Mouse (Mus musculus): ENCODE measurements around the gene Ninj2. TPM values are rescaled to one million over a fixed set of nuclear protein-coding genes. Genes with fewer than 3 reads are reported as not detected.

Gene Ninj2
- total and polyA plus RNA-seq, 3 experiments = 1.1 to 6.5 TPM; not detected in 1

DNA sequence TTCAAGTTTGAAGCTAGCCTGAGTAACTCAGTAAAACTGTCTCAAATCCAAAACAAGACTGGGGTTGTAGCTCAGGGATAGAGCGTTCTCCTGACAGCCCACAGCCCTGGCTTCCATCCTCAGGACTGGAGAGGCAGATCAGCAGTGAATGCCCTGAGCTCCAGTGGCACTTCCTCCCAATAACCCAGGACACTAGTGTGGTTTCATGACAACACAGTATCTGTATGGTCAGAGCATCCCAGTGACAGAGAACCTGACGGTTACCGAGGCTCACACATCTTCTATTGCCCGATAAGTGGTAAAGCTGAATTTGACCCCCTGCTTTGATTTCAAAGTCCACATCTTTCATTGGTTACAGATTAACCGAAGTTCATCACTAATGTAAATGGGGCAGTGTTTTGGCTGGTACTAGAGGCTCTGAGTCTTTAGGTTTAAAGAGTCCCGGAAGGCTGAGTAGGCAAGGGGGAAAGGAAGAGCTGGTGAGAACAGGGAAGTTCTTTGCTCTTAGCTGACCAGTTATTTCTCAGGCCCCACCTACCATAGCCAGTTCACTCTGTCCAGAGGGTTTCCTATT is 81.0 kb downstream of the Ninj2 start:
- H3K27me3 ChIP-seq (replicated peaks) = no peaks in the 10 kb centered on the region
- peaks cover 2 to 18% of the 10 kb centered on the region in 2 experiments; a peak in 3 of 4 replicates for H3K4me1 ChIP-seq (ENCODE audit: control insufficient read depth in 1 of 2, insufficient read depth in 2 of 2)
- H3K9me3 ChIP-seq (replicated peaks; ENCODE audit: low read length) = no peaks in the 10 kb centered on the region
- H3K9ac ChIP-seq (ENCODE audit: insufficient read depth, low read depth) = no peak overlapping the region
- dilution Hi-C loops (cut with MboI; ENCODE audit: extremely low pct_ligation_motif_present, extremely low pct_unique_long_range_greater_than_20kb, low sequenced_read_pairs) (no loop called here), in situ Hi-C loops (cut with MboI; ENCODE audit: low pct_ligation_motif_present, low pct_unique_long_range_greater_than_20kb, low sequenced_read_pairs) (no loop called here)
- no peak for TF ChIP-seq CHD2 (IDR thresholded peaks at IDR 0.05; ENCODE audit: low read length)
- TF ChIP-seq MAX (IDR thresholded peaks at IDR 0.05; ENCODE audit: low read length) = no peak
- no peak for TF ChIP-seq JUND (conservative IDR thresholded peaks at IDR 0.05; ENCODE audit: low read depth, low read length)
- no peak for TF ChIP-seq KAT2A (IDR thresholded peaks at IDR 0.05; ENCODE audit: insufficient replicate concordance, low read length)
- TF ChIP-seq NRF1 (IDR thresholded peaks at IDR 0.05; ENCODE audit: low read depth, low read length) = no peak
- TF ChIP-seq SIN3A (IDR thresholded peaks at IDR 0.05; ENCODE audit: low read length) = no peak
- TF ChIP-seq CHD1 (IDR thresholded peaks at IDR 0.05; ENCODE audit: low read depth, low read length) = no peak
- TF ChIP-seq TCF12 (IDR thresholded peaks at IDR 0.05; ENCODE audit: low read depth, low read length) = no peak
- TF ChIP-seq GABPA (IDR thresholded peaks at IDR 0.05; ENCODE audit: insufficient replicate concordance, low read depth, low read length) = no peak
- TF ChIP-seq USF1 (IDR thresholded peaks at IDR 0.05; ENCODE audit: low read depth, low read length) = no peak
- no peak for TF ChIP-seq UBTF (IDR thresholded peaks at IDR 0.05; ENCODE audit: low read depth, low read length)
- TF ChIP-seq CTCF (conservative IDR thresholded peaks at IDR 0.05 in 1 of 2, IDR thresholded peaks at IDR 0.05 in 1 of 2; ENCODE audit: low read depth in 2 of 2, low read length in 2 of 2) = no peak
- no peak for TF ChIP-seq TBP (conservative IDR thresholded peaks at IDR 0.05; ENCODE audit: low read depth, low read length)
- TF ChIP-seq POLR2AphosphoS2 (IDR thresholded peaks at IDR 0.05; ENCODE audit: low read depth, low read length) = no peak
- no peak for TF ChIP-seq USF2 (conservative IDR thresholded peaks at IDR 0.05; ENCODE audit: low read depth, low read length)
- no peaks in the 10 kb centered on the region for H3K36me3 ChIP-seq (replicated peaks in 1 of 2; ENCODE audit: control insufficient read depth in 1 of 2, insufficient read depth in 1 of 2, low read length in 1 of 2)
- DNase-seq (ENCODE audit: extremely low read depth) = no peak
- H3K79me2 ChIP-seq (replicated peaks; ENCODE audit: control insufficient read depth, extremely low read depth, insufficient read depth, poor library complexity, severe bottlenecking) = no peaks in the 10 kb centered on the region; the same call in 1 of the 2 replicates
- H3K4me2 ChIP-seq (ENCODE audit: insufficient read depth, low read depth, poor library complexity, severe bottlenecking) = no peak overlapping the region
- H3K27ac ChIP-seq (ENCODE audit: insufficient read depth, low read depth) = no peak overlapping the region
- H3K4me3 ChIP-seq (replicated peaks in 1 of 3; ENCODE audit: low read depth in 2 of 3, low read length in 2 of 3, poor library complexity in 1 of 3) = no peak overlapping the region

DNA sequence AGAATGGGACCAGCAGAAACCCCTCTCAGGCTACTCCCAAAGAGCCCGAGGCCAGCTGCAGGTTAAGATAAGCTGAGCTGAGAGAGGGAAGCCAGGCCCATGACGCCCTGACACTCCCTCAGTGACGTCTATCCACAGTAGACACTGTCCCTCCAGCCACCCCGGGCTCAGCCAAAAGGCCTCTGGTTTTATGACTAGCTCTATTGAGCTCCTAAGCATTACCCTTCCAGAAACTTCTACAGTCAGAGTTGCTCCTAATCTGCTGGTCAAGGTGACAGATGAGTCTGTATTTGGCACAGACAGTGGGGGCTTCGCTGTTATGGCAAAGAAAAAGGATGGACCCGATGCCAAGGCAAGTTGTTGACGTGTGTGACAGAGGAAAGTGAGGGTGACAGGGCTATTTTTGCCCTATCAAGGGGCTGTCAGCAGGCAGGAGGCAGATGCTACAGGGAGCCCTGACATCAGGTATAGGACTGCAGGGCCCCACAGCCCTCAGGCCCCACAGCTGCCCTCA is 81.5 kb downstream of the Ninj2 start:
- Histone ChIP-seq H3K36me3 (replicated peaks in 1 of 2; ENCODE audit: control insufficient read depth in 1 of 2, insufficient read depth in 1 of 2, low read length in 1 of 2) (no peaks in the 10 kb centered on the region), H3K4me2 (ENCODE audit: insufficient read depth, low read depth, poor library complexity, severe bottlenecking) (no peak overlapping the region), H3K27ac (ENCODE audit: insufficient read depth, low read depth) (no peak overlapping the region), H3K27me3 (replicated peaks) (no peaks in the 10 kb centered on the region), H3K79me2 (replicated peaks; ENCODE audit: control insufficient read depth, extremely low read depth, insufficient read depth, poor library complexity, severe bottlenecking) (no peaks in the 10 kb centered on the region; the same call in 1 of the 2 replicates), H3K9ac (ENCODE audit: insufficient read depth, low read depth) (no peak overlapping the region), H3K4me1 (ENCODE audit: control insufficient read depth in 1 of 2, insufficient read depth in 2 of 2) (peaks cover 6 to 23% of the 10 kb centered on the region in 2 experiments), H3K9me3 (replicated peaks; ENCODE audit: low read length) (no peaks in the 10 kb centered on the region), H3K4me3 (replicated peaks in 1 of 3; ENCODE audit: low read depth in 2 of 3, low read length in 2 of 3, poor library complexity in 1 of 3) (no peak overlapping the region)
- dilution Hi-C loops (cut with MboI; ENCODE audit: extremely low pct_ligation_motif_present, extremely low pct_unique_long_range_greater_than_20kb, low sequenced_read_pairs) (no loop called here), in situ Hi-C loops (cut with MboI; ENCODE audit: low pct_ligation_motif_present, low pct_unique_long_range_greater_than_20kb, low sequenced_read_pairs) (no loop called here)
- TF ChIP-seq ZNF384 (IDR thresholded peaks at IDR 0.05; ENCODE audit: low read depth, low read length) (no peak), RCOR1 (conservative IDR thresholded peaks at IDR 0.05; ENCODE audit: low read depth, low read length) (no peak), EP300 (IDR thresholded peaks at IDR 0.05; ENCODE audit: low read length) (no peak), MAFK (IDR thresholded peaks at IDR 0.05; ENCODE audit: insufficient replicate concordance, low read length) (no peak), NELFE (IDR thresholded peaks at IDR 0.05; ENCODE audit: low read depth, low read length) (no peak), CHD2 (IDR thresholded peaks at IDR 0.05; ENCODE audit: low read length) (no peak), HCFC1 (IDR thresholded peaks at IDR 0.05; ENCODE audit: low read depth, low read length) (no peak)
- DNase-seq (ENCODE audit: extremely low read depth) = no peak
